Mouse (Mus musculus): ENCODE results near the gene Copb2.

Gene Copb2

DNA sequence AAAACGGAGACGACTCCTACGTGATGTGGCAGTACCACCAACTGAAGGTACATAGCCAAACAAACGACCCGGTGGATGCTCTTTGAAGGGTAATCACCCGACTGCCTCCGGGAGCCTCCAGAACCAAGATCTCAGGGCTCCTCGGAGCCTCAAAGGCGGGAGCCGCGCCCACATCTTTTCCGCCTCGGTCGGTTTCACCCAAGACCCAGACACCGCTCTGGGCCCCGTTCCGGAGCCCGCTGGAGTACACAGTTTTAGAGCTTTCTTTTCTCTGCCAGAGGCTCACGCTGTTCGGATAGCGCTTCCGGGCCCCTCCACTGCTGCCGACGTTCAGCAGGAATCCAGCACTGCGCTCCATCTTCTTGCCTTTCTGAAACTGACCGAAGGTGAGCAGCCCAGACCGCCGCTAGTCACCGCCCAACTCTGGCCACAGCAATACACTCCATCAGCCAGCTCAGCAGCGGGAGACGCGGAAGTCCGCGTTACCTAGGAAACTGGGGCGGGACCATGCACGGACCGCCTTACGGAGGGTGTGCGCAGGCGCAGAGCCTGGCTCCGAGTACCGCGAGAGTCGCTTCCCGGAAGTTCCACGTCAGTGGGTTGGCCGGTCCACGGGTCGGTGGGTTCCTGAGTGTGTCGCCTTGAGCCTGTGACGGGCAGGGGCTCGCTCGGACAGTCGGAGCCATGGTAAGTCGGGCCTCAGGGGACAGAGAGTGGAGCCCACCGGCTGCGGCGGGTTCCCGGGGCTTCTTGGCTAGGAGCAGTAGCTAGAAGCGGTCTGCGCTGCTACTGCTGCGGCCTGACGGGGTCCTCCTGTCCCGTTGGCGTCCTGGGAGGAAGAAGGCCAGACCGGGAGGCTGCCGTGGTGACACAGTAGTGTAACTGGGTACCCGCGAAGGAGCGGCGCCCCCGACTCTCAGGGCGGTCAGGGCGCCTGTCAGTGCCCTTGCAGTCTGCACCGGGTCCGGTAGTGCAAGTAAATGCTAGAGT is at the start of gene Copb2:
Gene Copb2 (plus strand): TSS at position 585 of the 990 bp plus-strand sequence.
- peak; percentile 97 to 99 for DNase-seq

DNA sequence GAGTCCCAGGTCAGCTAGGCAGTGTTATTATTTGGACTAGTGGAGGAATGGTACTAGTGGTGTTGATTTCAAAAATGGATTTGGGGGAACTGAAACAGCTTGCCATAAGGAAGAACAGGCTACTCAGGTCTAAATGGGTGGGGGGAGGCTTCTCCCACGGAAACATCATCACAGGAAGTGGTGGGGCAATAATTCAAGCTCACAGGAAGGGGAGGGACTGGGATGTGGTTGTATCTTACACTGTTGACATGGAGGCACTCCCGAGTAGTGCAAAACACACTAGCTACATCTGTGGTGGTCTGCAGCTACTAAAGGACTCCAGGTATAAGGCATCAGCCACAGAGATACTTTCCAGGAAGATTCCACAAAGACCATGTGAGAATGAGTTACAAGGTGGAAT is 39.6 kb upstream of the Copb2 start:
- DNase-seq = no peak

DNA sequence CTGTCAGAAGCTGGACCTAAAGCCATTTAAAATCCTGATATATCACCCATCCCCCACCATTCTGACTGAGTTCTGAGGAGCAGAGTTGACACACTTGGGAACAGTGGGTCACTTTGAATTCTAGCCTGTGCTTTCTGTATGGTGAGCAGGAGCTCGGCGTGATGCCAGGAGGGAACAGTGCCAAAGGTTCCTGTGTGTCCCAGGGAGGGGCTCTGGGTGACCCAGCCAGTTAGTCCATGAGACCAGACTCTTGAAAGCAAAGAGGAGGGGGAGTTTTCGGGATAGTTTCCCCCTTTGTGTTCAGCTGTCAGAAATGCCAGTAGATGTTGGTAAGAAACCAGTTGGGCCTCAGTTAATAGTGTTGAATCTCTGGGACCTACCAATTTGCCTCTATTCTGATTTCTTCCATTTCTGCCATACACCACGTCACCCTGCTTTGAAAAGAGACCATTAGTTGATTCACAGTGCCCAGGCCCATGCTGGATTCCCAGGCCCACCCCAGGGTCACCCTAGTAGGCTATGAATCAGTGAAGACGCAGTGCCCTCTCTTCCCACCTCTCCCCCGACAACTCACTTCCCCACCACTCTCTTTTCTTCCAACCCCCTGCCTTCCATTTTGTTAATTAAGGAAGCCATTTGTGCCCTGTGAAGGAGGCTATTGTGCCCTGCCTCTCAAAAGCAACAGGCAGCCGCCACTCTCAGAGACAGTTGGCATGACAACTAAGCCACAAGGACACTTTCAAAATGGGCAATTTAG is 38.6 kb upstream of the Copb2 start:
- DNase-seq = no peak

DNA sequence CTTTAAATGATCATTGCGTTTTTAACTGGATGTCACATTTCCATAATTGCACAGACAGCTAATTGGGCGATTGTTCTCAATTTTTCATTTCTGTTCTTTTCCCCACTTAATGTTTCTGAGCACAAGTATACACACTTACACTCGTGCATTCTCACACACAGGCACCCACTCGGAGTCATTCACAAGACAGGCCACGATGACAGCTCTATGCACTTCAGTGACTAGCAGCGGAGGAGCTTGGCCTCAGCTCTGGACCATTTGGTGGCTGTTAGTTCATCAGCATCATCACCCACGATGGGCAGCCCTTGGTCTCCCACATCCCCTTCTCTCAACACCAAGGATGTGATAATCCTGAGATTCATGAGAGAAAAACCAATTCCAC is 38.0 kb upstream of the Copb2 start:
- no peak for DNase-seq

DNA sequence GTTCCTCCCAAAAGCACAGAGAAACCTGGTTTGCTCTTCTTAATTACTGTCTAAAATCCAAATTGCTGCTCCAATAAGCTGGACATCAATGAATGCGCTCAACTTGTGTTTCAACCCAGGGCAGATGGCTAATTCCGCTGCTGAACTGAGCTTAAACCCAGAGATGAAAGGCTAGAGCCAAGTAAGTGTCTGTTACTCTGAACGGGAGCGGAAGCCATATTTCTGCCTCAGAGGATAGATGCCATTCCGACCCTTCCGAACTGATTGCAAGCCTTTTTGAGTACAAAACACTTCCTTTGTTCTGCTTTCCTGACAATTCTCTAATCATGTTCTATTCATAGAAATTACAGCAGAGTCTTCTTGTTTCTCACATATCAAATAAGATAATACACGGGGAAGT is 36.3 kb upstream of the Copb2 start:
- no peak for DNase-seq

DNA sequence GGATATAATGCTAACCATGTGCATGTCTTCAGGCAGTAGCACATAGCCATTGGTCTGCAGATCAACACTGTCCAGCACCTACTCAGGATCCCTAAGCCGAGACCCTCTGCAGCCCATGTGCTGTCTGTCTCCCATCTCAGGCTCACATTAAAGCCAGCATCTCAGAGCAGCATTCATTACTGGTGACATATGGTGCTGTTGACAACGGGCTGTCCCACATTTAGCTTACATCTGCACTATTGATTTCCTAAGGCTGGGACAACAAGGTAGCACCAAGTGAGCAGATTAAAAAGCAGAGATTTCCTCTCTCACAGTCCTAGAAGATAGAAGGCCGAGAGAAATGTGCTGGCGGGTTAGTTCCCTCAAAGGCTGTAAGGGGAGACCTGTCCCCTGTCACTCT is 33.7 kb upstream of the Copb2 start:
- no peak for DNase-seq

DNA sequence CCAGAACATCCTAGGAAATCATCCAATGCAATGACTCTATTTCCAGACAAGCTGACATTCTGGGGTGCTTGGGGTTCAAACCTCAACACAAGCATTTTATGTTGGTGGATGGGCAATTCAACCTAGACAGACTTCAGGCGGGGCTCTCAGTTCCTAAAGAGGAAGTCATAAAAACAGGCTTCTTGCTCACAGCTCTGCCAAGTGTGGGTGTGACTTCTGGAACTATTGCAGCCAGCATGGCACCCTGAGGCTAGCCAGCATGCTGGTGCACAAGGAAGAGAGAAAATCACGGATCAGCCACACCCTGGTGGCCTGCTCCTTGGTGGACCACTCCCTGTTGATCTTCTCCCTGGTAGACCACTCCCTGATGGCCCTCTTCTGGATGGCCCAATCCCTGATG is 32.5 kb upstream of the Copb2 start:
- DNase-seq = no peak

DNA sequence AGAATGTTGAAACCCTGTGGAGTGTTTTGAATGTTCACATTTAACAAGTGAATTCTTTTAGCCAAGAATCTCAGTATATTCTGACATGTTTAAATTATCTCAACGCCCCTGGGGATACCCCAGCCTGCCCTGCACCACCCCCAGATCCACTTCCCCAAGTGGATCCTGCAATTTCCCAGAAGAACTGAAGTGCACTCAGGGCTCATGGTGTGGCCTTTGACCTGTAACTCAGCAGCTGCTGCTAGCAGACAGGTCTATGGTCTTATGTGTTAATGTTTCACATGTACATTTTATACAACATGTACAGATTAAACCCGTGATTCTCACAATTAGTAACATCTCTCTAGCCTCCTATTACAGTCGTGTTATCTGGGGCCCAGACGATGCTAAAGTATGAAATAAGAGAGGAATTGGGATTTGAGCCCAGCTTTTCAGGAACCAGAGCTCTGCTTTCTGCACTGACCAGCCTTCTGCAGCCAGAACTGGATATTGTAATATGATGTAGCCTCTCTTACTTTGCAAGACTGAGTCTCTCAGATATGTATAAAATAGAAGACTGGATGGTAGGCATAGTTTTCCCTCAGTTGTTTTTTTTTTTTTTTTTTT is 28.7 kb upstream of the Copb2 start:
- DNase-seq = no peak

DNA sequence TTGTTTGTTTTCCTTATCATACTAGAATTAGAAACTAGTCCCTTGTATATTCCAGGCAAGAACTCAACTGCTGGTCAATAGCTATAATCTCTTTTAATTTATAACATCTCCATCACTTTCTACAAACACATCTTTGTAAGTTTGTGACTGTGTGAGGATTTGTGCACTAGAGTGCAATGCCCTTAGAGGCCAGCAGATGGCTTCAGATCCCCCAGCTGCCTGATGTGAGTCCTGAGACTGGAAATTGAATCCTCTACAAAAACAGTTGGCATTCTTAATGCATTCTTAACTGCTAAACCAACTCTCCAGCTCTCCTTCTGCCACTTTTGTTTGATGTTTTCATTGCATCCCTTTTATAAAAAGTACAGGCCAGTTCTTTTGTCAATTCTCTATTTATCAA is 27.8 kb upstream of the Copb2 start:
- no peak for DNase-seq

DNA sequence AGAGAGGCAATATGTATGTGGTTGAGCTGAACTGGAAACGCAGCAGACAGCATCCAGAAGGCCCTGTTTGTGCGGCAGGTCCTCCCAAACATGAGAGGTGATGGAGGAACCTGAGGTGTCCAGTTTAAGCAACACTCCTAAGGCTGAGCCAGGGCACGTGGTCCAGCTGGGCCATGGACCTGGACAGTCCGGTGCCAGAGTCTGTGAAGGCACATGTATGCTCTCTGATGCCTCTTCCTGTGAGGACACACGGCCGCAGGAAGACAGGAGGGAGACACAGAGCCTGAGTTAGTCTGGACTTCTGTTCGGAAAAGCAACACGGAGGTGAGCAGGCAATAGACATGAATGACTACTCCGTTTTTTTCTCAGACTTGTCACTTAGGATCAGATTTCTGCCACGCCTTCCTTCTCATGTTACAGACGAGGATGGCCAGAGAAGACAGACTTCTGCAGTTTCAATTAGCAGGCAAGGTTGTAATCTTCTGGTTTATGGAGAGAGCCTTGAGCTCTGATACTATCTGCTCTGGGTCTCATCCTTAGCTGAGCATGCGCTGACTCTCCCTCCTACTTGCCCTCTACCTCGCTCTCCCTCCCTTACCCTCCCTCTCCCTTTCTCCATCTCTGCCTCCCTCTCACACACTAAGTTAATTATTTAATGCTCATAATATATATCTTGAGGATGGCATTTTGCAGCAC is 25.4 kb upstream of the Copb2 start:
- no peak for DNase-seq

DNA sequence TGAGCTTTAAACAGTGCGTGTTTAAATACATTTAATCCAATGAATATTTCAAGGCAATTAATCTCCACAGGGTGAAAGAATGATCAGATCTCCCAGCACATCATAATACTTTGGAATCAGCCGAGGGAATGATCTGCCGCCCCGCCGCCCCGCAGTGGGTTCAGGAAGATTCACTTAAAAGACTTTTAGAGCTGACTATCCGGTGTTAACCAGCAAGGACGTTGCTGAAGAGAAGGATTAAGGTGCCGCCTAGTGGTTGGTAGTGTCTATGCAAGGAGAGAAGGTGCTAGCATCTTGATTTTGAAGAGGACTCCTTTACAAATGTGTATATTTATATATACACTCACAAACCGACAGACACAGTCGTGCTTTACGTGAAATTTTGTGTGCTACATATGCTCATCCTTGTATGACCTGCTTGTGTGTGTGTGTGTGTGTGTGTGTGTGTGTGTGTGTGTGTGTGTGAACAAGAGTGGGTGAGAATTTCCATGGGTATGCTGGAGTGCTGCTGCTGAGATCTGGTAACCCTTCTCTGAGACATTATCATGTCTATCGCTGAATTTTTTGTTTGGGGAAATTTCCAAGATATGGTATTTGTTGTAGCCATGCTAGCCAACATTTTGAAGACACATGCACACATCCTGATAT is 24.7 kb upstream of the Copb2 start:
- peak; percentile 16 to 30 for DNase-seq

DNA sequence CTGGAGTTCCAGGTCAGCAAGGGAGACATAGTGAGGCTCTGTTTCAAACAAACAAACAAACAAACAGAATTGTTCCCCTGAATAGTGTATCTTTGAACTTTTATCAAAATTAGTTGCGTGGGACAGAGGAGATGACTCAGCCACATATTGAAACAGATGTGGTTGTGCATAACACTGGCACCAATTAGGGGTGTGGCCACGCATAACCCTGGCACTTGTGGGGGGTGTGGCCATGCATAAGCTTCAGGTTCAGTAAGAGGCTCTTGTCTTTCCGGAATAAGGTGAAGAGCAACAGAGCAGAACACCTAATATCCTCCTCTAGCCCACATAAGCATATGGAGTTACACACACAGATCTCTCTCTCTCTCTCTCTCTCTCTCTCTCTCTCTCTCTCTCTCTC is 19.5 kb upstream of the Copb2 start:
- DNase-seq = no peak

DNA sequence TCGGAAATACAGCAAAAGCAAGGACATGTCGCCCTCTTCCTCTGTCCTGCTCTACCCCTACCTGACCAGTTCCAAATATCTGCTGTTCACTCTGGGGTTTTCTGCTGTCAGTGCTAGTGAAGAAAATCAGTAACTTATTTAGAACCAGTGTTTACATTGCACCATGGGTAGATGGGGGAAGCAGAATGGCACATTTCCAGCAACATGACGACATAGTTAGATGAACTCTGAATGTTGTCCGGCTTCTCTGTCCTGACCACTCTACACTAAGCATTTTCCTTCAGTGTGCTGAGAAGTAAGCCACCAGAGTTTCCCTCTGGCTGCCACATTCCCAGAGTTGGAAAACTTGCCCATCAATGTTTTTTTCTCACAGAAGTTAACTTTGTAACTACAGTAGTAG is 20.3 kb downstream of the Copb2 start:
- no peak for DNase-seq

DNA sequence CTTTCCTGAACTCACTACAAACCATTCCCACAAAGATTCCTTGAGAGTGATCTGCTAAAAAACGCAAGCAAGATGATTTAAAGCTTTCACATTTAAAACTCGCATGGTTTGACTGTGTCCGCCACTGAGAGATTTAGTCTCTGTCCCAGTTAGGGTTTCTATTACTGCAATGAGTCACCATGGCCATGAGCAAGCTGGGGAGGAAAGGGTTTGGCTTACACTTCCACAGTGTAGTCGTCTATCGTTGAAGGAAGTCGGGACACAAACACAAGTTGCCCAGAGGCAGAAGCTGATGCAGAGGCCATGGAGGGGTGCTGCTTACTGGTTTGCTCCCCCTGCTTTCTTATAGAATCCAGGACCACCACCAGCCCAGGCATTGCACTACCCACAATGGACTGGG is 36.6 kb downstream of the Copb2 start:
- DNase-seq = no peak

DNA sequence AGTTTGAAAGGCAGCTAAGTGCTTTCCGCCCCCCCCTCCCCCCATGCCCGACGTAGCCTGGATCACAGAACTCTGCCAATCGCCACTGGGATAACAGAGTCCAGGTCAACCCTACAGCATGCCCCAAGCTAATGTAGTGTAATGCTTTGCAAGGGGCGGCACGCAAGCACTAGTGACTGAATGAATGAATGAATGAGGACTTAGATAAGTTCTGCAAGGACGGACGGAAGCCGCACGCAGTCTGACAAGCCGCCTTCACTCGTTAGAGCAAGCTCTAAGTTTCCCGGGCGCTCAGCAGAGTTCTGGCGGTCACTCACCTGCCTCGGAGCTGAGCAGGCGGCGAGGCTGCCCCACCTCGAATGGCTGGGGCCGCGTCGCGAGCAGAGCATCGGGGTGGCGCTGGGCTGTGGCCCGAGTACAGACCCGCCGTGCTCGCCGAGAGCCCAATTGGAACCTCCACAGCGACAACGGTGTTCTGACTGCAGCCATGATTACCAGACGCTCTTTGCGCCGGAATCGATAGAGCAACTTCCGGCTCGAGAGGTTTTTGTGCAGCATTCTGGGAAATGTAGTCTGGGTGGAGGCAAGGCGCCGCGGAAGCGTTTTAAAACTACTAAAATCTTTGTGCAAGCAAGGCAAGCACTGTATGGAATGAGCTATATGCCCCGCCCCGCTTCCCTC is 37.8 kb downstream of the Copb2 start, which contains the start of gene Mrps22:
Gene Mrps22 (minus strand): TSS at position 505 of the 681 bp plus-strand sequence.
- peak; percentile 76 to 80 for DNase-seq

DNA sequence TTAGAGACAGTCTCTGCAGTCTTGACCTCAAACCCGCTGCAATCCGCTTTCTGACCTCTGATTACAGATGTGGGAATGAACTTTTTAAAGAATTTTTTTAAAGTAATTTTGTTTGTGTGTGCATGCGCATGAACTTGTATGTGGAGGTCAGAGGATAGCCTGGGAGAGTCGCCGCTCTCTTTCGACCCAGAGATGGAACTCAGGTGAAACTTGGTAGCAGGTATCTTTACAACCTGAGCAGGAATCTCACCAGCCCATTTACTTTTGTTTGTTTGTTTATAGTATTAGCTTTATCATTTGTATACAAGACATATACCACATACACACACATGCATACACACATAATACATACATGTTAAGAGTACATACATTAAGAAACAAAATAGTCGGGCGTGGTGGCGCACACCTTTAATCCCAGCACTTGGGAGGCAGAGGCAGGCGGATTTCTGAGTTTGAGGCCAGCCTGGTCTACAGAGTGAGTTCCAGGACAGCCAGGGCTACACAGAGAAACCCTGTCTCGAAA is 38.4 kb downstream of the Copb2 start:
- DNase-seq = no peak

DNA sequence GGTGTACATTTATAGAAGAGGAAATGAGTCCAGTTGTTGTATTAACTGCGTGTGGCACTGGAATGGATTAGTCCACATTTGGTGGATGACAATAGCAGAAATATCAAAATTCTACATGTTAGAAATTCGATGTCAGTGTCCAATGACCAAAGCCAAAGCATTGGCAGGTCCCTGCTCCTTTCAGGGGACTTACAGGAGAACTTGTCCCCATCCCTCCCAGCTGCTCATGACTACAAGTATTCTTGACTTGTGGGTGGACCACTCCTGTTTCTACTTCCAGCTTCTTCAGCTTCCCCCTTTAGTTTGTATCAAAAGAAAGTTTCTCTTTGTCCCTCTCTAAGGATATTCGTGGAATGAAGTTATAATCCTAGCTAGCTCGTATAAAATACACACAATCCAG is 41.4 kb downstream of the Copb2 start:
- no peak for DNase-seq

DNA sequence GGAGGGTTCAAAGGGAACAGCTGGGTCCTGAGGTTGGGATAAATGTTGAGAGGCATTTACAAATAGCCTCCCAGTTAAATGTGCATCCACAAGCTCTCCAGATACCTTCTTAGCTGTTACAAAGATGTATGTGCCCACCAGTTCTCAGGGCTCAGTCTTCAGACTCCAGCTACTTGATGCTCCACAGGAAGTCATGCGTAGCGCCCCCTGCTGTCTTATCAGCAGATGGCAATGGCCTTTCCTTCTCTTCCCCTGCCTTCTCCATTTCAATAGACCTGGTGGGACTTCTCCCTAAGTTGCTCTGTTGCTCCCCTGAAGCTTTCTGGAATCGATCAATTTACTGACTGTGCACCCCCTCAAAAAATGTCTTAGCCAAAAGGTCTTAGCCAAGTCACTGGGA is 65.0 kb downstream of the Copb2 start:
- no peak for DNase-seq

DNA sequence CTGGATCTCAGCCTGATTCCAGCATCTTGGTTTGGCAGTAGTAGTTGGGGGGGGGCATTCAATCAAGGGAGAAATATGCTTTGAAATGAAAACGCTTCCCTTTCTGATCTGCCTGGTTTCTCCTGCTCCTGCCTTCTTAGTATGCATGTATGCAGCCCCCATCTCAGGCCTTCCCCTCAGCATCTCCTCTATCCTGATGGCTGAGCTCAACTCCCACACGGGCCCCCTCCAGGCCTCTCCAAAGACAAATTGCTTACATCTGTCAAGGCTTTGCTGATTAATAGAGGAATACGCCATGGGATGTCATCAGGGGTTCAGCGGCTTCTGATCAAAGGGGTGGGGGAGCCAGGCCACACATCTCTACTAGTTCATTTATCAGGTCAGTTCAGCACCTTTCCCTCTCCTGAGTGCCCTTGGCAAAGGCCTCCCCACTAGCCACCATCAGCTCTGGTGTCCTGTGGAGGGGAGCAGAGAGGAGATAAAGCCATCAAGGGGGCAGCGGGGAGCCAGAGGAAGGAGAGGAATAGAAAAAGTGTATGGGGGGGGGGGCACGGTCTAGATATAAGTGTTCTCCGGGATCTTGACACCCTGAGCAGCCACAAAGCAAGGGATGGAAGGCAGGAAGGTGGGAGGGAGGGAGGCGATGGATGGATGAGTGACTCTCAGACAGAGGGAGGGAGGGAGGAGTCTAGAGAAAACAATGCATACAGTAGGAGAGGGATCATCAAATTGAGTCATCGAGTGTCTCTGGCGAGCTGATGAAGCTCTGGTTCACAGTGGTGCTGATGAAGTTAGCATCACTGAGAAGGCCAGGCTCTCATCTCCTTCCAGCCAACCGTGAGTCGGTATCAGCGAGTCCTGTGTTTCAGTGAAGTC is 70.0 kb downstream of the Copb2 start:
- DNase-seq = no peak

All from thymus, postnatal 36 days (tissue).